Mouse (Mus musculus) c-Kit-positive CD71-negative TER-119-negative erythroid progenitor cells, embryonic 14.5 days (primary cell): ENCODE results near the gene Pdcd10.

Source experiments
- DNase-seq: peaks from one replicate; pipeline ENCODE4 v3.0.0-alpha.2; 2013; ENCODE audit warnings: low read depth

Pdcd10 gene

DNA sequence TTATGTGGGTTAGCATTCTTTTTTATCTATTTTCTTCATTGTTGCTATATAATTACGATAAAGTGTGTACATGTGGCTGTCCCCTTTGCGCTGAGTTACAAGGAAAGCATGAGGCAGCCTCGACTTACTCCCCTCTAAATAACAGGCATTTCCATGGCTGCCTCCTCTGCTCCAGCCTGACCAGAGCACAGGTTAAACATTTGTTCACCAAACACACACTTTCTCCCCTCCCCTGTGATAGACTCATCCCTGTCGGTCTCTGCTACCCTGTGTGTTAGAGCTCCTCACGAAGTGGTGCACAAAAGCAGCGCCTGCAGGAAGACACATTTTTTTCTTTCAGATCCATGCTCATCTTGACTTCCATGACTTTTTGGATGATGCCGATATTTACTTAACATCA lies 82.0 kb downstream of the Pdcd10 start:
- DNase-seq: no peak

- no peak for DNase-seq
Observed at GRCm38 (mm10) chr3:75468154-75468553, 88.5 kb downstream of the Pdcd10 start.
